Mouse (Mus musculus) olfactory bulb, adult 2 months (tissue): ENCODE results near the gene Wdr54.

Experiments
- CTCF ChIP-seq: fragments of 200-500 bp; IDR thresholded peaks from 2 replicates; pipeline ENCODE4 v1.5.1; 2012; ENCODE audit warnings: low read depth, mild to moderate bottlenecking, low read length, moderate library complexity; ENCODE audit not compliant: insufficient read depth
- POLR2A ChIP-seq: fragments of 200-500 bp; IDR thresholded peaks from 2 replicates; pipeline ENCODE4 v1.6.1; 2012; ENCODE audit warnings: mild to moderate bottlenecking, low read depth, low read length, moderate library complexity; ENCODE audit not compliant: insufficient read depth

GRCm38 (mm10) chr6:83117616-83118015 lies 38.6 kb downstream of the Wdr54 start:
- TF ChIP-seq POLR2A, result no peak
- no peak for TF ChIP-seq CTCF
